Mouse (Mus musculus) limb, embryonic 15.5 days (tissue): ENCODE results near the gene Ccdc106. TPM values are rescaled to one million over a fixed set of nuclear protein-coding genes. Genes with fewer than 3 reads are reported as not detected.

ENCODE experiments used
- ATAC-seq: fragments of 200-750 bp; cut with Nextera tagmentation; 2 replicates; pipeline ENCODE4 v1.8.0; 2017; ENCODE audit warnings: low read depth, moderate TSS enrichment; ENCODE audit not compliant: insufficient number of reproducible peaks, low FRiP score, low TSS enrichment
- H3K27ac ChIP-seq: fragments of 300-500 bp; sonication (generic); 2 replicates; pipeline ENCODE4 v1.5.1; 2015; ENCODE audit warnings: moderate library complexity, mild to moderate bottlenecking, inconsistent platforms
- H3K27me3 ChIP-seq: fragments of 300-500 bp; sonication (generic); 2 replicates; pipeline ENCODE4 v1.6.1; 2015; ENCODE audit warnings: inconsistent platforms
- H3K36me3 ChIP-seq: fragments of 300-500 bp; sonication (generic); 2 replicates; pipeline ENCODE4 v1.6.1; 2015; ENCODE audit warnings: inconsistent platforms
- H3K4me1 ChIP-seq: fragments of 300-500 bp; sonication (generic); 2 replicates; pipeline ENCODE4 v1.6.1; 2015; ENCODE audit warnings: inconsistent platforms
- H3K4me2 ChIP-seq: fragments of 300-500 bp; sonication (generic); 2 replicates; pipeline ENCODE4 v1.6.1; 2015; ENCODE audit warnings: mild to moderate bottlenecking, inconsistent platforms
- H3K4me3 ChIP-seq: fragments of 300-500 bp; sonication (generic); 2 replicates; pipeline ENCODE4 v1.5.1; 2015; ENCODE audit warnings: mild to moderate bottlenecking, inconsistent platforms
- H3K9ac ChIP-seq: fragments of 300-500 bp; sonication (generic); 2 replicates; pipeline ENCODE4 v1.6.1; 2015; ENCODE audit warnings: inconsistent platforms
- H3K9me3 ChIP-seq: fragments of 300-500 bp; sonication (generic); 2 replicates; pipeline ENCODE4 v1.6.1; 2016; ENCODE audit warnings: inconsistent platforms
- WGBS: fragments of 180-500 bp; shearing (Covaris S2); methylation state at CpG from one replicate; pipeline ENCODE4 v1.1.7; 2015; 5-methylcytosine and 5-hydroxymethylcytosine counted together
- polyA plus RNA-seq: library from polyadenylated mRNA; unstranded; fragments of >200 nt; fragmentation: Nextera tagmentation; extraction: Ambion mirVana; gene quantifications from 2 replicates; pipeline ENCODE4 v1.2.1, GENCODE M21; 2015

Ccdc106 gene
- polyA plus RNA-seq, 1 experiment from 2014 or later = 37.3 TPM

DNA sequence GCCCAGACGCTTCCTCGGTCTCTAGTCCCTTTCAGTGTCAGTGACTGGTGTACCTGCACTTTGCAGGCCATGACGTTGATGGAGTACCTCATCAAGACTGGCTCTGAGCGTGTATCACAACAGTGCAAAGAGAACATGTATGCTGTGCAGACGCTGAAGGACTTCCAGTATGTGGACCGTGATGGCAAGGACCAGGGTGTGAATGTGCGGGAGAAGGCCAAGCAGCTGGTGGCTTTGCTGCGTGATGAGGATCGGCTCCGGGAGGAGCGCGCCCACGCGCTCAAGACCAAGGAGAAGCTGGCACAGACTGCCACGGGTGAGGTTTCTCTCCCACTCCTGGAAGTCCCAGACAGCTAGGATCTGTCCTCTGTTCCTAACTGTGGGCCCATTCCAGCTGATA lies 69.5 kb downstream of the Ccdc106 start:
- H3K36me3 ChIP-seq = peaks cover 74% of the 10 kb centered on the region
- no peak overlapping the region for H3K4me2 ChIP-seq
- ATAC-seq = no peak

DNA sequence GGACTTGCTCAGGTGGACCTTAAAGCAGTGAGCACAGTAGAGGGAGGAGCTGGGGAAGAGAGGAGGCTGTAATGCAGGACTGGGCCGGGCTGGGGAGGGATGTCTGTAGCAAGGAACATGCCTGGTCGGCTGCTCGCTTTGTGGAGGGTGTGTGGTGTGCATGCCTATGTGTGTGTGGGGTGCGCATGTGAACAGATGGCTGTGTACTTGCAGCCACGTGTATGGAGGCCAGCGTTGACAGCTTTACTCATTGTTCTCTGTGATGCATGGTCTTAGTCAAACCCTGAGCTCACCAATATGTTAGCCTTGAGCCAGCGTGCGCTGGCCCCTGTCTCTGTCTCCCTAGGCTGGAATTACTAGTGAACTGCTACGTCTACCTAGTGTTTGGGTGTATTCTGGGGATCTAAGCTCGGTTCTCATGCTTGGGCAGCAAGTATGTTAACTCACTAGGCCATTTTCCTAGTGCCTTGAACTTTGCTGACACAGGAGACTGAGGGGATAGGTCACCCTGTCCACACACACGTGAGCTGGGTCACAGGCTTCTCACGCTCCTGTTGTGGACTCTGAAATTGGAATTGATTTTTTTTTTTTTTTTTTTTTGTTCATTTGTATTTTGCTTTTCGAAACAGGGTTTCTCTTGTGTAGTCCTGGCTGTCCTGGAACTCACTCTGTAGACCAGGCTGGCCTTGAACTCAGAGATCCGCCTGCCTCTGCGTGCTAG lies 70.8 kb downstream of the Ccdc106 start:
- Histone ChIP-seq H3K36me3 (peaks cover 82% of the 10 kb centered on the region), H3K9me3 (no peaks in the 10 kb centered on the region), H3K4me1 (peaks cover 3% of the 10 kb centered on the region; the same call in 1 of the 2 replicates), H3K9ac (no peak overlapping the region), H3K27ac (no peak overlapping the region), H3K27me3 (no peaks in the 10 kb centered on the region), H3K4me3 (no peak overlapping the region), H3K4me2 (no peak overlapping the region)
- 94% methylated on average over 15 of the region's 15 CpGs for WGBS
- no peak for ATAC-seq

More for the DNA sequence above, 69.5 kb downstream of the Ccdc106 start:
- H3K9me3 ChIP-seq = no peaks in the 10 kb centered on the region
- H3K4me3 ChIP-seq = no peak overlapping the region
- no peaks in the 10 kb centered on the region for H3K27me3 ChIP-seq
- H3K9ac ChIP-seq = no peak overlapping the region
- WGBS = 96% methylated on average over 15 of the region's 15 CpGs
- H3K27ac ChIP-seq = no peak overlapping the region
- peaks cover 5% of the 10 kb centered on the region; the same call in 1 of the 2 replicates for H3K4me1 ChIP-seq

DNA sequence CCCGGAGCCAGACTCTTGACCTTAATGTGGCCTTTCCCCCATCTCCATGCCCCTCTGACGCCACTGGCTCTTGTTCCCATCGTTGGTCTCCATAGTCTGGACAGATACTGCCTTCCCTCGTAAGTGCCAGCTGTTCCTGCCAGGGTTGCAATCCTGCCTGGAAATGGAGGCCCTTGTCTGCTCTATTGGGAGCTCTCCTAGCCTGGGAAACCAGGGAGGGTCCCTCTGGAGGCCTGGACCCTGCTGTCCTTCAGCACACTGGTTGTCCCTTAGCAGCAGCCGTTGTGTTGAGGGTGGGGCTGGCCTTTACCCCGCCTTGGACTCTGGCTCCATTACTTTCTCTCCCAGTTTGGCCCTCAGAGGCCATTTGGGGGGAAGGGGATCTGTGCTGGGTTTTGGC lies 72.0 kb downstream of the Ccdc106 start:
- H3K9me3 ChIP-seq = no peaks in the 10 kb centered on the region
- H3K4me3 ChIP-seq = no peak overlapping the region
- no peak overlapping the region for H3K9ac ChIP-seq
- no peaks in the 10 kb centered on the region for H3K27me3 ChIP-seq
- peaks cover 87% of the 10 kb centered on the region for H3K36me3 ChIP-seq
- no peak overlapping the region for H3K27ac ChIP-seq
- H3K4me2 ChIP-seq = no peak overlapping the region
- WGBS = 75% methylated on average over 6 of the region's 6 CpGs
- ATAC-seq = no peak
- H3K4me1 ChIP-seq = no peaks in the 10 kb centered on the region

DNA sequence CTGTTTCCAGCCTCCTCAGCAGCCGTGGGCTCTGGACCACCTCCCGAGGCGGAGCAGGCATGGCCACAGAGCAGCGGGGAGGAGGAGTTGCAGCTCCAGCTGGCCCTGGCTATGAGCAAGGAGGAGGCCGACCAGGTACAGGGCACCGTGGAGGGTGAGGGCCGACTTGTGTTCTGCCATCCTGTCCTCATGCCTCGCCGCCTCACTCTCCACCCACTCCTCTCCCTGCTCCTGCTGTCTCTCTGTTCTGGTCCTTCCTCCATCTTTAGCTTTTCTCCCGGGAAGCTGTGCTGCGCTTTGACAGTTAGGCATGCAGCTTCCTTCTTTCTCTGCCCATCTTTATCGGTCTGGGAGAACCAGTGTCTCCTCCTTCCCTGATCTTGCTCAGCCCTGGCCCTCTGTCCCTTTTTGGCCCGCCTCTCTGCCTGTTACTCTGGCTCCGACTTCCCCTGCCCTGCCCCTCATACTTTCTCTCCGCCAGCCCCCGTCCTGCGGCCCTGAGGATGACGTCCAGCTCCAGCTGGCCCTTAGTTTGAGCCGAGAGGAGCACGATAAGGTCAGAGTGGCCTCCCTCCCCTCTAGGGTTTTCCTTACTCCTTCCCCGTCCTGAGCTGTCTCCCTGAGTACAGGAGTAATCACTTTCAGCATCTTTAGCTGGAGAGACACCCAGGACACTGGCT lies 72.6 kb downstream of the Ccdc106 start:
- H3K9ac ChIP-seq = no peak overlapping the region
- ATAC-seq = no peak
- WGBS = 83% methylated on average over 21 of the region's 21 CpGs
- no peaks in the 10 kb centered on the region for H3K4me1 ChIP-seq
- no peaks in the 10 kb centered on the region for H3K9me3 ChIP-seq
- peaks cover 93% of the 10 kb centered on the region for H3K36me3 ChIP-seq
- H3K4me2 ChIP-seq = no peak overlapping the region
- H3K27me3 ChIP-seq = no peaks in the 10 kb centered on the region
- no peak overlapping the region for H3K27ac ChIP-seq
- no peak overlapping the region for H3K4me3 ChIP-seq

DNA sequence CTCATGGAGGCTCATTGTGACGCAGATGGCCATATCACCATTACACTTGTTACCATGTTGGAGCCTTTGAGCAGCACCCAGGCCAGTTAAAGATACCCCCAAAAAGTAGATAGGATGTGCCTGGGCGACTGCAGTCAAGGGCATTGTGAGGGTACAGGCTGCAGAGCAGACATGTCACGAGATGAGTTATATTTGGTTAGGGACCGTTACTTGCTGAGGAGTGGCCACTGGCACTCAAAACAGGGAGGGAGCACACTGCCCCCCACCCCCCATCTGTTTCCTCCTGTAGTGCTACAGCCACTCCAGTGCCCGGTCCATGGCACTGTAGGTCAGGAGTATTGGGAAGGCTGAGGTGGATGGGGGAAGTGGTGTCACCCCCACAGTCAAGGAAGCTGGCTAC lies 78.4 kb downstream of the Ccdc106 start:
- H3K27ac ChIP-seq = no peak overlapping the region
- ATAC-seq = no peak
- peaks cover 55% of the 10 kb centered on the region for H3K36me3 ChIP-seq
- no peak overlapping the region for H3K4me2 ChIP-seq
- H3K9me3 ChIP-seq = no peaks in the 10 kb centered on the region
- 92% methylated on average over 5 of the region's 5 CpGs for WGBS
- no peak overlapping the region for H3K9ac ChIP-seq
- no peak overlapping the region for H3K4me3 ChIP-seq
- no peaks in the 10 kb centered on the region for H3K4me1 ChIP-seq
- H3K27me3 ChIP-seq = no peaks in the 10 kb centered on the region

DNA sequence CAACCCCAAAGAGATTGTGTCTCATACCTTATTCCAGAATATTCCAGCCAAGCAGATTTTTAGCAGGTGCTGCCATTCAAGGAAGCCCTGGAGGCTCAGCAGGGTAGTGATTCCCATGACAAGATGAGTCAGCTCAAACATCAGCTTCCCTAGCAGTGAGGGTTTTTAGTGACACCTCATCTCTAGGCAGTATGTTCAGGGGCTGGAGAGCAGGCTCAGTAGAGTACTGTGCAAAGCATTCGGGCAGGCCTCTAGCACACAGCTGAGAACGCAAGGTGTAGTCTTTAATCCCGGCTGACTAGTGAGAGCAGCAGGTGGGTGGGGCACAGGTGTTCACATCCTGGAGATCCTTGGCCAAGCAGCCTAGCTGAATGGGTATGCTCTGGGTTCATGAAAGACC lies 79.4 kb downstream of the Ccdc106 start:
- H3K4me1 ChIP-seq = no peaks in the 10 kb centered on the region
- WGBS = 61% methylated on average over 3 of the region's 3 CpGs
- H3K9ac ChIP-seq = no peak overlapping the region
- H3K4me2 ChIP-seq = no peak overlapping the region
- no peak overlapping the region for H3K4me3 ChIP-seq
- H3K27me3 ChIP-seq = no peaks in the 10 kb centered on the region
- H3K36me3 ChIP-seq = peaks cover 45% of the 10 kb centered on the region
- H3K9me3 ChIP-seq = no peaks in the 10 kb centered on the region
- no peak overlapping the region for H3K27ac ChIP-seq
- ATAC-seq = no peak

DNA sequence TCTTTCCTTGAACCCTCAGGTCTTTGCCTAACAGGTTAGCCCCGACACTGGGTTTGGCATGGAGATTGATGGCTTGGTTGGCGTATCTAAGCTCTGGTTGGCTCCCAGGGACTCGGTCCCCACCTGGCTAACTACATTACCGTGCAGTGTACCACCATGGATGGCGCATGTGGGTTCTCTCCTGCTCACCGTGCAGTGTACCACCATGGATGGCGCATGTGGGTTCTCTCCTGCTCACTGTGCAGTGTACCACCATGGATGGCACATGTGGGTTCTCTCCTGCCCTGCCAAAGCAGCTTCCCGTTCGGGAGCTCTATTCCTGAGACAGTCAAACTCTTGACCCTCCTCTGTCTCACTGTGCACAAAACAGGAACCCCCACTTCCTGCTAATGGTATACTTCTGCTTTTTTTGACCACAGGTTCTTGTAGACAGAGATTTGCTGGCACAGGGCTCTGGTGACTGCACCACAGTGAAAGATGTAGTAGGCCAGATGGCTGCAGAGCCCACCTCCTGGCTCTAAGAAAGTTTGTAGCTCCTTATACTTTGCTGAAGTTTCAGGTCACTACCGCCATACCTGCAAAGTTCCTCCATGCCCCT lies 80.8 kb downstream of the Ccdc106 start:
- H3K36me3 ChIP-seq = peaks cover 31% of the 10 kb centered on the region
- no peak overlapping the region for H3K4me3 ChIP-seq
- 86% methylated on average over 10 of the region's 10 CpGs for WGBS
- H3K9ac ChIP-seq = no peak overlapping the region
- ATAC-seq = no peak
- no peaks in the 10 kb centered on the region for H3K27me3 ChIP-seq
- H3K4me1 ChIP-seq = no peaks in the 10 kb centered on the region
- H3K4me2 ChIP-seq = no peak overlapping the region
- H3K9me3 ChIP-seq = no peaks in the 10 kb centered on the region
- no peak overlapping the region for H3K27ac ChIP-seq

DNA sequence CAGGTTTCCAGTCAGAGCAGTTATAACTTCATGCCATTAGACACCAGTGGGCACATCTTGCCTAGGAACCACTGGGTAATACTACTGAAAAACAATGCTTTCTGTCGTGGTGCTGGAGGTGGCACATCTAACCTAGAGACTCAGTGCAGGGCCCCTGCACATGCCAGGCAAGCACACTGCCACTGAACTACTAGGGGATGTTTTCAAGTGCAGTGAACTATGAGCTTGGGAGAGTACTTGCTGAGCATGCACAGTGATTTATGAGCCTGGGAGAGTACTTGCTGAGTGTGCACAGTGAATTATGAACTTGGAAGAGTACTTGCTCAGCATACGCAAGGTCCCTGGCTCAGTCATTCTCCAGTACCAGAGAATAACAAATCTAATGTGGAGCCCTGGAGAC lies 82.2 kb downstream of the Ccdc106 start:
- Histone ChIP-seq H3K27ac (no peak overlapping the region), H3K4me1 (no peaks in the 10 kb centered on the region), H3K4me3 (no peak overlapping the region), H3K36me3 (peaks cover 17% of the 10 kb centered on the region), H3K27me3 (no peaks in the 10 kb centered on the region), H3K9me3 (no peaks in the 10 kb centered on the region), H3K4me2 (no peak overlapping the region), H3K9ac (no peak overlapping the region)
- 85% methylated on average over 2 of the region's 2 CpGs for WGBS
- ATAC-seq = no peak

DNA sequence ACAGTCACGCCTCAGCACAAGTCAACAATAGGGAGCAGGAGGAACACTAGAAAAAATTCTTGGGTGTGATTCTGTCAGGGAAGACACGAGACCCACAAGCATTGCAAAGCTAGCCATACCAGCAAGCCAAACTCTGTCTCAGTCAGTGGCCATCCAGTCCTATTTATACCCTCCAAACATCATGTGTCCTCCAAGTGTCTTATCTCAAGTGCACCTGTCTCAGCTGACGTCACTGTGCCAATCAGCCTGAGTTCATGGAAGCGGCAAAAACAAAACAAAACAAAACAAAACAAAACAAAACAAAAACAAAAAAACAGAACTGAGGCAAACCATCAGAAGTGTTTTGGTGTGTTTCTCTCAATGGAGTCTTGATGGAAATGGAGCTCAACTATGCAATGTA lies 87.9 kb downstream of the Ccdc106 start:
- WGBS = 76% methylated on average over 4 of the region's 4 CpGs
- Histone ChIP-seq H3K4me3 (no peak overlapping the region), H3K9ac (no peak overlapping the region), H3K27ac (no peak overlapping the region), H3K4me1 (no peaks in the 10 kb centered on the region), H3K27me3 (no peaks in the 10 kb centered on the region), H3K9me3 (no peaks in the 10 kb centered on the region), H3K4me2 (no peak overlapping the region), H3K36me3 (no peaks in the 10 kb centered on the region)
- no peak for ATAC-seq

DNA sequence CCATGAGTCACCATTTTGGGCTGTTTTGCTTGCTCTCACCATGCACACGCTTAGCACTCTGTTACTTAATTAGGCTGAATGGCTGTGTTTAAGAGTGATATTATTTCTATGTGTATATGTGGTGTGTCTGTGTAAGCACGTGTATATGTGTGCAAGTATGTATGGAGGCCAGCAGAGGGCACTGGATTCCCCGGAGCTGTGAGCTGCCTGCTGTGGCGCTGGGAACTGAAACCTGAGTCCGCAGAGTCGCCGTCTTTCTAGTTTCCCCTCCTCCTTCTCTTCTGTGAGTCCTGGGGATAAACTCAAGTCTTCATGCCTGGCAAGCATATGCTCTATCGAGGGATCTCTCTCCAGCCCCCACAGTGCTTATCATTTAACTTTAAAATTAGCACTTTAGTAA lies 88.9 kb downstream of the Ccdc106 start:
- Histone ChIP-seq H3K4me1 (no peaks in the 10 kb centered on the region), H3K9ac (no peak overlapping the region), H3K36me3 (no peaks in the 10 kb centered on the region), H3K9me3 (no peaks in the 10 kb centered on the region), H3K4me3 (no peak overlapping the region), H3K4me2 (no peak overlapping the region), H3K27me3 (no peaks in the 10 kb centered on the region), H3K27ac (no peak overlapping the region)
- ATAC-seq = no peak
- WGBS = 84% methylated on average over 8 of the region's 8 CpGs
